Mouse (Mus musculus) limb, embryonic 10.5 days (tissue): ENCODE measurements around the gene Mkln1. TPM values are rescaled to one million over a fixed set of nuclear protein-coding genes. Genes with fewer than 3 reads are reported as not detected.

ENCODE experiments used
- DNase-seq: peaks from one replicate; pipeline ENCODE4 v3.0.0-alpha.2; 2017; ENCODE audit warnings: low spot score
- H3K27ac ChIP-seq: fragments of 300-500 bp; sonication (generic); 2 replicates; pipeline ENCODE4 v1.5.1; 2016; ENCODE audit warnings: mild to moderate bottlenecking
- H3K27me3 ChIP-seq: fragments of 300-500 bp; sonication (generic); 2 replicates; pipeline ENCODE4 v1.6.1; 2016; ENCODE audit warnings: low read depth, mild to moderate bottlenecking; ENCODE audit not compliant: poor library complexity, severe bottlenecking
- H3K36me3 ChIP-seq: fragments of 300-500 bp; sonication (generic); 2 replicates; pipeline ENCODE4 v1.6.1; 2016; ENCODE audit warnings: mild to moderate bottlenecking, moderate library complexity
- H3K4me1 ChIP-seq: fragments of 300-500 bp; sonication (generic); 2 replicates; pipeline ENCODE4 v1.6.1; 2016
- H3K4me3 ChIP-seq: fragments of 300-500 bp; sonication (generic); 2 replicates; pipeline ENCODE4 v1.5.1; 2016; ENCODE audit warnings: mild to moderate bottlenecking, moderate library complexity
- H3K9me3 ChIP-seq: fragments of 300-500 bp; sonication (generic); replicated peaks from 2 replicates; pipeline ENCODE4 v1.6.1; 2016; ENCODE audit warnings: mild to moderate bottlenecking
- WGBS: fragments of 180-500 bp; shearing (Covaris S2); methylation state at CpG from one replicate; pipeline ENCODE4 v1.1.7; 2016; 5-methylcytosine and 5-hydroxymethylcytosine counted together
- polyA plus RNA-seq: library from polyadenylated mRNA; unstranded; fragments of >200 nt; fragmentation: Nextera tagmentation; extraction: Ambion mirVana; gene quantifications from 2 replicates; pipeline ENCODE4 v1.2.1, GENCODE M21; 2016

Gene Mkln1
- polyA plus RNA-seq, 1 experiment from 2014 or later, result 210 TPM

GRCm38 (mm10) chr6:31384794-31385193, 13.7 kb upstream of the Mkln1 start:
- 85% methylated on average over 5 of the region's 5 CpGs for WGBS
- no peaks in the 10 kb centered on the region for H3K9me3 ChIP-seq
- no peak overlapping the region for H3K27ac ChIP-seq
- no peaks in the 10 kb centered on the region for H3K4me1 ChIP-seq
- no peaks in the 10 kb centered on the region for H3K36me3 ChIP-seq
- no peaks in the 10 kb centered on the region for H3K27me3 ChIP-seq
- DNase-seq, result no peak
- no peak overlapping the region for H3K4me3 ChIP-seq

- 91% methylated on average over 10 of the region's 10 CpGs for WGBS
- Histone ChIP-seq H3K27me3 (no peaks in the 10 kb centered on the region), H3K36me3 (no peaks in the 10 kb centered on the region), H3K4me1 (no peaks in the 10 kb centered on the region), H3K9me3 (no peaks in the 10 kb centered on the region), H3K4me3 (no peak overlapping the region), H3K27ac (no peak overlapping the region)
- no peak for DNase-seq
Observed at GRCm38 (mm10) chr6:31385281-31386145, 13.0 kb upstream of the Mkln1 start.

- Histone ChIP-seq H3K27ac (no peak overlapping the region), H3K4me3 (no peak overlapping the region), H3K4me1 (no peaks in the 10 kb centered on the region), H3K36me3 (no peaks in the 10 kb centered on the region), H3K27me3 (no peaks in the 10 kb centered on the region), H3K9me3 (no peaks in the 10 kb centered on the region)
- DNase-seq, result no peak
- 92% methylated on average over 6 of the region's 6 CpGs for WGBS
Observed at GRCm38 (mm10) chr6:31389716-31390115, 8.8 kb upstream of the Mkln1 start.

GRCm38 (mm10) chr6:31390243-31390981, 8.1 kb upstream of the Mkln1 start:
- DNase-seq, result no peak
- no peaks in the 10 kb centered on the region for H3K27me3 ChIP-seq
- H3K9me3 ChIP-seq, result no peaks in the 10 kb centered on the region
- H3K27ac ChIP-seq, result no peak overlapping the region
- no peaks in the 10 kb centered on the region for H3K36me3 ChIP-seq
- WGBS, result 74% methylated on average over 8 of the region's 8 CpGs
- no peak overlapping the region for H3K4me3 ChIP-seq
- no peaks in the 10 kb centered on the region for H3K4me1 ChIP-seq

GRCm38 (mm10) chr6:31392871-31393270, 5.7 kb upstream of the Mkln1 start:
- Histone ChIP-seq H3K4me1 (0 out of 2 replicates have a peak, but pooled peaks cover 1% of the 10 kb centered on the region), H3K27me3 (no peaks in the 10 kb centered on the region), H3K36me3 (no peaks in the 10 kb centered on the region), H3K27ac (no peak overlapping the region), H3K4me3 (no peak overlapping the region), H3K9me3 (no peaks in the 10 kb centered on the region)
- 84% methylated on average over 5 of the region's 5 CpGs for WGBS
- no peak for DNase-seq

GRCm38 (mm10) chr6:31396118-31396517, 2.4 kb upstream of the Mkln1 start:
- Histone ChIP-seq H3K9me3 (no peaks in the 10 kb centered on the region), H3K4me3 (no peak overlapping the region), H3K27ac (no peak overlapping the region), H3K4me1 (peaks cover 20% of the 10 kb centered on the region), H3K27me3 (no peaks in the 10 kb centered on the region), H3K36me3 (no peaks in the 10 kb centered on the region)
- no peak for DNase-seq
- WGBS, result 81% methylated on average over 4 of the region's 4 CpGs

GRCm38 (mm10) chr6:31397308-31397707, 1.2 kb upstream of the Mkln1 start:
- no peaks in the 10 kb centered on the region for H3K27me3 ChIP-seq
- no peak overlapping the region for H3K4me3 ChIP-seq
- H3K27ac ChIP-seq, result no peak overlapping the region
- DNase-seq, result no peak
- H3K4me1 ChIP-seq, result peaks cover 24% of the 10 kb centered on the region
- H3K9me3 ChIP-seq, result no peaks in the 10 kb centered on the region
- no peaks in the 10 kb centered on the region for H3K36me3 ChIP-seq

GRCm38 (mm10) chr6:31397775-31398430, 632 bp upstream of the Mkln1 start:
- DNase-seq, result no peak
- no peaks in the 10 kb centered on the region for H3K9me3 ChIP-seq
- H3K27ac ChIP-seq, result no peak overlapping the region
- peaks cover 24% of the 10 kb centered on the region for H3K4me1 ChIP-seq
- 66% methylated on average over 10 of the region's 10 CpGs for whole genome bisulfite sequencing
- H3K27me3 ChIP-seq, result no peaks in the 10 kb centered on the region
- peak overlapping the region; percentile 100 for H3K4me3 ChIP-seq
- no peaks in the 10 kb centered on the region for H3K36me3 ChIP-seq

GRCm38 (mm10) chr6:31399206-31399549, 643 bp downstream of the Mkln1 start:
- Histone ChIP-seq H3K4me1 (peaks cover 24% of the 10 kb centered on the region), H3K4me3 (peak overlapping the region; percentile 100), H3K27ac (peak overlapping the region; percentile 99), H3K27me3 (no peaks in the 10 kb centered on the region), H3K9me3 (no peaks in the 10 kb centered on the region), H3K36me3 (no peaks in the 10 kb centered on the region)
- no peak for DNase-seq
- 0% methylated on average over 28 of the region's 28 CpGs for WGBS

- WGBS, result 3% methylated on average over 13 of the region's 13 CpGs
Observed at GRCm38 (mm10) chr6:31399566-31399965, 1.0 kb downstream of the Mkln1 start.

GRCm38 (mm10) chr6:31411017-31411416, 12.5 kb downstream of the Mkln1 start:
- H3K9me3 ChIP-seq, result no peaks in the 10 kb centered on the region
- no peak overlapping the region for H3K4me3 ChIP-seq
- 88% methylated on average over 1 of the region's 1 CpGs for WGBS
- DNase-seq, result no peak
- H3K27me3 ChIP-seq, result no peaks in the 10 kb centered on the region
- H3K4me1 ChIP-seq, result no peaks in the 10 kb centered on the region
- no peaks in the 10 kb centered on the region for H3K36me3 ChIP-seq
- H3K27ac ChIP-seq, result no peak overlapping the region

More at GRCm38 (mm10) chr6:31399566-31399965, 1.0 kb downstream of the Mkln1 start:
- peak; percentile 46 for DNase-seq
- no peaks in the 10 kb centered on the region for H3K36me3 ChIP-seq
- H3K9me3 ChIP-seq, result no peaks in the 10 kb centered on the region
- H3K27ac ChIP-seq, result peak overlapping the region; percentile 99
- no peaks in the 10 kb centered on the region for H3K27me3 ChIP-seq
- H3K4me3 ChIP-seq, result peak overlapping the region; percentile 100
- peaks cover 24% of the 10 kb centered on the region for H3K4me1 ChIP-seq

- no peak for DNase-seq
- H3K9me3 ChIP-seq, result no peaks in the 10 kb centered on the region
- H3K36me3 ChIP-seq, result no peaks in the 10 kb centered on the region
- H3K27me3 ChIP-seq, result no peaks in the 10 kb centered on the region
- H3K4me3 ChIP-seq, result no peak overlapping the region
- H3K4me1 ChIP-seq, result no peaks in the 10 kb centered on the region
- H3K27ac ChIP-seq, result no peak overlapping the region
Observed at GRCm38 (mm10) chr6:31412487-31412886, 14.0 kb downstream of the Mkln1 start.

GRCm38 (mm10) chr6:31413556-31413955, 15.0 kb downstream of the Mkln1 start:
- DNase-seq, result no peak
- Histone ChIP-seq H3K36me3 (no peaks in the 10 kb centered on the region), H3K27ac (no peak overlapping the region), H3K9me3 (no peaks in the 10 kb centered on the region), H3K27me3 (no peaks in the 10 kb centered on the region), H3K4me3 (no peak overlapping the region), H3K4me1 (no peaks in the 10 kb centered on the region)
